In the genomic region with DNA sequence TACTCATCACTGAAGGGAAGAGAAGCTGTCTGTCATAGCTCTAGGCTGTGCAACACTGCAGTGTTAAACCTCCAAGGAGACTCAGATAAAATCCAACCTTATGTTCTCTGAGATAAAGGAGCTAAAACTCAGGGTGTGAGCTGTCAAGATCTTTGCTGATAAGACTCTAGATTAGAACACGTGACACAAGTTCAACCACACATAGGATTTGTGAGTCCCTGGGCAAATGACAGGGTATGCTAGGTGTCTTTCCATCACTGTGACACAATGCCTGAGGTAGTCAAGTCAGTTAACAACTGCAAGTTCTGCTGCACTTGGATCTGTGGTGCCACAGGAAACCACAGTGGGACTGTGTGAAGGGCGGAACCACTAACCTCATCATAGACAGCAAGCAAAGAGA, we compare ENCODE assay signal across 11 mouse cellular contexts.
"Had no signal": no experiment of that assay in that cellular context is flagged by ENCODE, and none has a peak within 500 bp of the region (broad histone marks: within the 10 kb centered on the region; RNA-seq: fewer than 3 reads in every experiment).

No protein-coding gene starts in this region.

- DNase-seq: kidney, adult 11 months; kidney, postnatal 10 days; kidney, postnatal 4 days; left cerebral cortex, postnatal 4 days; lung, adult 18-20 months; thymus, adult 2 months; thymus, postnatal 25 days had no signal

- H3K36me3 ChIP-seq: limb, embryonic 13.5 days; midbrain, embryonic 10.5 days; midbrain, embryonic 15.5 days had no signal

- H3K9me3 ChIP-seq: limb, embryonic 13.5 days; midbrain, embryonic 10.5 days; midbrain, embryonic 15.5 days had no signal

- ATAC-seq: midbrain, embryonic 15.5 days had no signal

- H3K27me3 ChIP-seq: midbrain, embryonic 15.5 days had no signal

- H3K4me3 ChIP-seq: layer of hippocampus, adult 2 months; limb, embryonic 13.5 days; midbrain, embryonic 10.5 days; midbrain, embryonic 15.5 days had no signal
